ENCODE assay signal across 8 mouse cellular contexts in genomic region chr1:60180784-60181221, GRCm38 (mm10). TPM values are rescaled to one million over a fixed set of nuclear protein-coding genes. Genes with fewer than 3 reads are reported as not detected.
DNase-seq lines count a peak whose midpoint lies in the region; ATAC-seq and TF ChIP-seq lines count a peak whose summit lies in the region.

No protein-coding gene starts in this region.

- no peak for ATAC-seq in liver, embryonic 13.5 days (ENCODE audit: low read depth)
- ATAC-seq in stomach, embryonic 14.5 days (ENCODE audit: insufficient number of reproducible peaks, insufficient read depth, low FRiP score, low read depth) = peak; percentile 72

- peak overlapping the region; percentile 95 for H3K4me3 ChIP-seq in ES-Bruce4 (ENCODE audit: low read depth, low read length)
- peak overlapping the region; percentile 89 for H3K4me3 ChIP-seq in bone marrow, adult 2 months (replicated peaks; ENCODE audit: control insufficient read depth, low read depth, low read length)
- peak overlapping the region; percentile 92 for H3K4me3 ChIP-seq in liver, embryonic 13.5 days (replicated peaks)
- H3K4me3 ChIP-seq in stomach, embryonic 14.5 days (ENCODE audit: low read depth, low read length) = peak overlapping the region; percentile 85

- peak; percentile 29 for DNase-seq in layer of hippocampus, adult 11-12 months (ENCODE audit: low spot score)
- DNase-seq in layer of hippocampus, postnatal 10 days (ENCODE audit: low spot score in 2 of 2) = no peak
- peak; percentile 84 for DNase-seq in heart, postnatal 4 days
- no peak for DNase-seq in liver, embryonic 13.5 days
- no peak for DNase-seq in cerebellum, adult 8-10 months

- no peak for TF ChIP-seq POLR2A in ES-Bruce4 (IDR thresholded peaks at IDR 0.05; ENCODE audit: insufficient read depth, low read length)
- TF ChIP-seq POLR2A in bone marrow, adult 2 months (IDR thresholded peaks at IDR 0.05; ENCODE audit: borderline replicate concordance, control insufficient read depth, low read depth, low read length) = no peak

- H3K9me3 ChIP-seq in ES-Bruce4 (replicated peaks; ENCODE audit: control insufficient read depth, insufficient read depth, low read length, poor library complexity, severe bottlenecking) = no peaks in the 10 kb centered on the region
- H3K9me3 ChIP-seq in liver, embryonic 13.5 days (replicated peaks) = no peaks in the 10 kb centered on the region
- no peaks in the 10 kb centered on the region for H3K9me3 ChIP-seq in stomach, embryonic 14.5 days (ENCODE audit: control insufficient read depth, low read depth, low read length)

- no peak for TF ChIP-seq CTCF in ES-Bruce4 (IDR thresholded peaks at IDR 0.05; ENCODE audit: low read depth, low read length)
- no peak for TF ChIP-seq CTCF in bone marrow, adult 2 months (IDR thresholded peaks at IDR 0.05; ENCODE audit: control insufficient read depth, insufficient read depth, low read length)

- no peaks in the 10 kb centered on the region; the same call in 1 of the 2 replicates for H3K36me3 ChIP-seq in ES-Bruce4 (ENCODE audit: control insufficient read depth, insufficient read depth, low read length, poor library complexity, severe bottlenecking)
- H3K36me3 ChIP-seq in liver, embryonic 13.5 days = no peaks in the 10 kb centered on the region
- H3K36me3 ChIP-seq in stomach, embryonic 14.5 days (ENCODE audit: control insufficient read depth, insufficient read depth, low read length) = no peaks in the 10 kb centered on the region

- no peak for TF ChIP-seq EP300 in ES-Bruce4 (IDR thresholded peaks at IDR 0.05; ENCODE audit: insufficient read depth, low read depth, low read length)

- H3K27ac ChIP-seq in ES-Bruce4 (ENCODE audit: insufficient read depth, low read length) = peak overlapping the region; percentile 77
- peak overlapping the region; percentile 70 for H3K27ac ChIP-seq in bone marrow, adult 2 months (ENCODE audit: control insufficient read depth, insufficient read depth, low read depth, low read length, poor library complexity)
- H3K27ac ChIP-seq in liver, embryonic 13.5 days = peak overlapping the region; percentile 83
- H3K27ac ChIP-seq in stomach, embryonic 14.5 days (ENCODE audit: low read length) = peak overlapping the region; percentile 94

- 1% methylated on average over 30 of the region's 30 CpGs for WGBS in bone marrow, adult 2 months
- WGBS in liver, embryonic 13.5 days (ENCODE audit: insufficient replicate concordance) = under 1% methylated on average over 28 of the region's 30 CpGs
- WGBS in stomach, embryonic 14.5 days = 0% methylated on average over 30 of the region's 30 CpGs

- H3K4me2 ChIP-seq in liver, embryonic 13.5 days = peak overlapping the region; percentile 98
- peak overlapping the region; percentile 57 for H3K4me2 ChIP-seq in stomach, embryonic 14.5 days (replicated peaks; ENCODE audit: low read depth, low read length)

- peak overlapping the region; percentile 79 for H3K9ac ChIP-seq in ES-Bruce4 (ENCODE audit: low read depth, poor library complexity, severe bottlenecking)
- peak overlapping the region; percentile 94 for H3K9ac ChIP-seq in liver, embryonic 13.5 days
- peak overlapping the region; percentile 82 for H3K9ac ChIP-seq in stomach, embryonic 14.5 days (replicated peaks; ENCODE audit: low read depth, low read length)

- peaks cover 1% of the 10 kb centered on the region for H3K4me1 ChIP-seq in ES-Bruce4 (ENCODE audit: control insufficient read depth, insufficient read depth, low read length)
- peaks cover 1% of the 10 kb centered on the region; the same call in 1 of the 2 replicates for H3K4me1 ChIP-seq in bone marrow, adult 2 months (ENCODE audit: control insufficient read depth, insufficient read depth, low read length)
- H3K4me1 ChIP-seq in liver, embryonic 13.5 days (replicated peaks) = peaks cover 18% of the 10 kb centered on the region
- H3K4me1 ChIP-seq in stomach, embryonic 14.5 days (ENCODE audit: control insufficient read depth, insufficient read depth, low read length) = peaks cover 5% of the 10 kb centered on the region; the same call in 1 of the 2 replicates

- H3K27me3 ChIP-seq in ES-Bruce4 (ENCODE audit: control insufficient read depth, insufficient read depth, low read length, poor library complexity, severe bottlenecking) = no peaks in the 10 kb centered on the region
- no peaks in the 10 kb centered on the region for H3K27me3 ChIP-seq in liver, embryonic 13.5 days
- no peaks in the 10 kb centered on the region for H3K27me3 ChIP-seq in stomach, embryonic 14.5 days (ENCODE audit: control insufficient read depth, insufficient read depth, low read length)

RNA-seq across cellular contexts. Expression of gene Nbeal1, which starts 0.4 kb away (rescaled TPM):
- 10 to 100 TPM; 20.4 to 24.3 TPM for total RNA-seq in layer of hippocampus, postnatal 10 days (2021)
- polyA plus RNA-seq in ES-Bruce4 (2011; ENCODE audit: insufficient read depth, insufficient read length, low read depth, missing spikeins) = 42.0 and 44.0 TPM in 2 replicates
- polyA plus RNA-seq in bone marrow, adult 2 months (2011; ENCODE audit: insufficient read depth, insufficient read length, low replicate concordance, missing spikeins) = 2.6 and 5.9 TPM in 2 replicates
- 10 to 100 TPM; 39.4 to 43.8 TPM for total RNA-seq in heart, postnatal 4 days (2021)
- 1.3 and 1.4 TPM in 2 replicates for polyA plus RNA-seq in liver, embryonic 13.5 days (2015; fragmentation: Nextera tagmentation; extraction: Ambion mirVana)
- 17.7 and 18.2 TPM in 2 replicates for polyA plus RNA-seq in stomach, embryonic 14.5 days (2014; fragmentation: Nextera tagmentation; extraction: Ambion mirVana)

Comparison
In these comparisons a context has a peak if more than half of its experiments do, and no peak if none do; other contexts are left out.
1. DNase-seq: peak in layer of hippocampus, adult 11-12 months (single experiment) and heart, postnatal 4 days (single experiment); none in layer of hippocampus, postnatal 10 days (0 of 2), liver, embryonic 13.5 days (single experiment) and cerebellum, adult 8-10 months (single experiment).
2. Peak in every context shown above with its lines, with median percentiles within 50 percentile points of each other: H3K27ac ChIP-seq, H3K4me3 ChIP-seq and H3K9ac ChIP-seq.